Mouse (Mus musculus) spleen, postnatal 0 days (tissue): ENCODE results near the gene Morc2a. TPM values are rescaled to one million over a fixed set of nuclear protein-coding genes. Genes with fewer than 3 reads are reported as not detected.

Experiments used
- polyA plus RNA-seq: library from polyadenylated mRNA; unstranded; fragments of >200 nt; fragmentation: Nextera tagmentation; extraction: Ambion mirVana; gene quantifications from 2 replicates; pipeline ENCODE4 v1.2.1, GENCODE M21; 2015

Gene Morc2a
- polyA plus RNA-seq: 8.2 and 8.3 TPM in 2 replicates

DNA sequence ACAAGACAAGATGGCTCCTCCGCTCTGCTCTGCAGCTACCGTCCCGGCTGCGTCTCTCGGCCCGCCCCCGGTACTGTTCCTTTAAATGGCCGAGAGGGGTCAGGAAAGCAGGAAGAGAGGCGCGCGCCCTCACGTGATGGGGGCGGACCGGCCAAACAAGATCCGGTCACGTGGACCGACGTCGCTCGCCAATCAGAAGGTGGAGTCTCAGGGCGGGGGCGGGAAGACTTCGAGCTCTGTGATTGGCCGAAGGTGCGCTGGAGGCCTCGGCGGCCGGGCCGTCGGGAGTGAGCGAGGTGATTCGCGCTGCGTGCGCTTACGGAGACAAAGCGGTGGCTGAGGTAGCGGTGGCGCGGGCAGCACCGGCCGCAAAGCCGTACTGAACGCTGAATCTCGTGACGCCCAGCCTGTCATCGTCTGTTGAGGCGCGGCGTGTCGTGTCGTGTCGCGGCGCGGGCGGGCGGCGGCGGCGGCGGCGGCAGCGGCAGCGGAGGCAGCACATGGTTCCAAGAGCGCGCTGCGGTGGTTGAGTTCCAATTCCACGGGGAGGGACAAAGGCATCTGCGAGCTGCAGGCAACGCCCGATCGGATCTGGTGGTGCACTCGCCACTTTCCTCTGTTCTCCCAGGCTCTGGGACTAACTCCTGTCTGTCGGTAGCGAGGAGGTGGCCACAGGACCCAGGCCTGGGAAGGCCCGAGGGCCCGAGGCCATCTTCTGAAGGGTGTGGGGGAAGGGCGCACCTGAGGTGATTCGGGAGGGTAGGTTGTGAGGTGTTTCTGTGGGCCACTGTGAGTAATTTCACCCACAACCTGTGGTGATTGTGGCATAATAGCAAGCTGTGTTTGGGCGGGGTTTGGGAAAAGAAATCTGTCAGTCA, at the start of gene Morc2a:
Morc2a (plus strand) TSS at position 228 of the 878 bp plus-strand sequence.

Other genes starting within 250 kb of the Morc2a start
- 23.6 and 26.8 TPM in 2 replicates for gene Limk2, start 240.0 kb upstream of the Morc2a start, polyA plus RNA-seq
- gene Rnf185, start 196.8 kb upstream of the Morc2a start, polyA plus RNA-seq: 6.1 and 9.4 TPM in 2 replicates
- 0.22 TPM in 2 replicates for gene Pla2g3, start 160.9 kb upstream of the Morc2a start, polyA plus RNA-seq
- 1.5 and 2.2 TPM in 2 replicates for gene Inpp5j, start 144.4 kb upstream of the Morc2a start, polyA plus RNA-seq
- 40.3 and 50.7 TPM in 2 replicates for gene Selenom, start 134.5 kb upstream of the Morc2a start, polyA plus RNA-seq
- gene Smtn, start 108.6 kb upstream of the Morc2a start, polyA plus RNA-seq: 17.0 and 18.6 TPM in 2 replicates
- gene Osbp2, start 214.7 kb downstream of the Morc2a start, polyA plus RNA-seq: 0.05 and 0.13 TPM in 2 replicates
- 0.05 TPM in 1 of 2 replicates, not detected in the other for gene 4921536K21Rik, start 245.9 kb downstream of the Morc2a start, polyA plus RNA-seq
- 0.45 and 0.64 TPM in 2 replicates for gene Dusp18, start 246.0 kb downstream of the Morc2a start, polyA plus RNA-seq